31 mouse cellular contexts compared by ENCODE assay signal in the genomic region with DNA sequence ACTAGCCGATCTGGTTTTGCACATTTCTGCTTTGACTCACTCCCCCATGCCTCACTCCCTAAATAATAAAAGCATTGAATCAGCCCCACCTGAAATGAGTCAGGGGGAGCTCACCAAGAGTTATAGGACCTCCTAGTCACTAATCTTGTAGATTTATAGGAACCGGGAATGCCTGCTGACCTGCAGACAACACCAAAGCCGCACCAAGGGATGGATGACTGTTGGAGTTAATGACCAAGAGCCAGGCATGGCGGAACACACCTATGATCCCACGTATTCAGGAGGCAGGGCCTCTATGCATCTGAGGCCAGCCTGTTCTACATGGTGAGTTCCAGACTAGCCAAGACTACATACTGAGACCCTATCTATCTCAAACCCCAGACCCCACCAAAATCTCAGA. TPM values are rescaled to one million over a fixed set of nuclear protein-coding genes. Genes with fewer than 3 reads are reported as not detected.
A peak's percentile ranks its signal among the peaks of the same experiment; 100 is the strongest.
DNase-seq lines count a peak whose midpoint lies in the region; ATAC-seq and TF ChIP-seq lines count a peak whose summit lies in the region.
"Had no signal": no experiment of that assay in that cellular context is flagged by ENCODE, and none has a peak within 500 bp of the region (broad histone marks: within the 10 kb centered on the region; RNA-seq: fewer than 3 reads in every experiment).

No protein-coding gene starts in this region.

- H3K36me3 ChIP-seq in hindbrain, embryonic 10.5 days, result no peaks in the 10 kb centered on the region
- H3K36me3 ChIP-seq in hindbrain, embryonic 13.5 days, result no peaks in the 10 kb centered on the region
- no peaks in the 10 kb centered on the region for H3K36me3 ChIP-seq in kidney, postnatal 0 days (ENCODE audit: insufficient read depth, low read length)
- no peaks in the 10 kb centered on the region for H3K36me3 ChIP-seq in intestine, embryonic 15.5 days
- H3K36me3 ChIP-seq in intestine, embryonic 16.5 days (ENCODE audit: control insufficient read depth, insufficient read depth, low read length), result no peaks in the 10 kb centered on the region
- H3K36me3 ChIP-seq: embryonic facial prominence, embryonic 12.5 days; heart, embryonic 13.5 days; limb, embryonic 13.5 days; lung, embryonic 15.5 days; neural tube, embryonic 13.5 days had no signal

- H3K9ac ChIP-seq in hindbrain, embryonic 13.5 days, result no peak overlapping the region
- no peak overlapping the region for H3K9ac ChIP-seq in kidney, postnatal 0 days (ENCODE audit: low read depth, low read length)
- no peak overlapping the region for H3K9ac ChIP-seq in intestine, embryonic 15.5 days
- no peak overlapping the region for H3K9ac ChIP-seq in intestine, embryonic 16.5 days (ENCODE audit: low read depth, low read length)
- H3K9ac ChIP-seq: embryonic facial prominence, embryonic 12.5 days; heart, embryonic 13.5 days; limb, embryonic 13.5 days; lung, embryonic 15.5 days; neural tube, embryonic 13.5 days had no signal

- no peak overlapping the region for H3K4me3 ChIP-seq in hindbrain, embryonic 10.5 days
- H3K4me3 ChIP-seq in hindbrain, embryonic 13.5 days, result no peak overlapping the region
- no peak overlapping the region for H3K4me3 ChIP-seq in kidney, postnatal 0 days (replicated peaks; ENCODE audit: low read depth, low read length)
- H3K4me3 ChIP-seq in intestine, embryonic 15.5 days (replicated peaks), result no peak overlapping the region
- no peak overlapping the region for H3K4me3 ChIP-seq in intestine, embryonic 16.5 days (ENCODE audit: low read length)
- H3K4me3 ChIP-seq: embryonic facial prominence, embryonic 12.5 days; gastrocnemius, adult 2 months; heart, adult 2 months; heart, embryonic 13.5 days; limb, embryonic 13.5 days; lung, embryonic 15.5 days; neural tube, embryonic 13.5 days had no signal

- no peaks in the 10 kb centered on the region for H3K27me3 ChIP-seq in hindbrain, embryonic 10.5 days (ENCODE audit: insufficient read depth, poor library complexity, severe bottlenecking)
- no peaks in the 10 kb centered on the region for H3K27me3 ChIP-seq in hindbrain, embryonic 13.5 days
- H3K27me3 ChIP-seq in kidney, postnatal 0 days (ENCODE audit: insufficient read depth, low read length), result no peaks in the 10 kb centered on the region; the same call in 1 of the 2 replicates
- no peaks in the 10 kb centered on the region for H3K27me3 ChIP-seq in intestine, embryonic 15.5 days (replicated peaks)
- no peaks in the 10 kb centered on the region for H3K27me3 ChIP-seq in intestine, embryonic 16.5 days (replicated peaks; ENCODE audit: control insufficient read depth, insufficient read depth, low read length)
- H3K27me3 ChIP-seq: embryonic facial prominence, embryonic 12.5 days; lung, embryonic 15.5 days; neural tube, embryonic 13.5 days had no signal

- peak overlapping the region; percentile 50 for H3K27ac ChIP-seq in hindbrain, embryonic 10.5 days
- H3K27ac ChIP-seq in hindbrain, embryonic 13.5 days, result no peak overlapping the region
- H3K27ac ChIP-seq in kidney, postnatal 0 days, result no peak overlapping the region
- H3K27ac ChIP-seq in intestine, embryonic 15.5 days, result 0 out of 2 replicates have a peak overlapping the region, but pooled peaks have one; percentile 54
- H3K27ac ChIP-seq in intestine, embryonic 16.5 days (ENCODE audit: low read length), result peak overlapping the region; percentile 49; the same call in 1 of the 2 replicates
- H3K27ac ChIP-seq: embryonic facial prominence, embryonic 12.5 days; gastrocnemius, adult 2 months; heart, adult 2 months; heart, embryonic 13.5 days; limb, embryonic 13.5 days; neural tube, embryonic 13.5 days had no signal

- TF ChIP-seq CTCF in kidney, postnatal 0 days (IDR thresholded peaks at IDR 0.05; ENCODE audit: low read depth), result no peak

- no peak for ATAC-seq in hindbrain, embryonic 13.5 days (ENCODE audit: low FRiP score)
- ATAC-seq in kidney, postnatal 0 days (replicated peaks; ENCODE audit: low FRiP score, low read depth), result peak; percentile 63
- 0 out of 2 replicates have a peak, but pooled peaks have one; percentile 8 for ATAC-seq in intestine, embryonic 15.5 days
- ATAC-seq in intestine, embryonic 16.5 days, result no peak
- ATAC-seq: hindbrain, embryonic 16.5 days had no signal

- WGBS in hindbrain, embryonic 10.5 days, result 71% methylated on average over 5 of the region's 5 CpGs
- 70% methylated on average over 5 of the region's 5 CpGs for WGBS in hindbrain, embryonic 13.5 days
- WGBS in kidney, postnatal 0 days, result 32% methylated on average over 5 of the region's 5 CpGs
- WGBS in intestine, embryonic 15.5 days, result 56% methylated on average over 5 of the region's 5 CpGs
- 59% methylated on average over 5 of the region's 5 CpGs for WGBS in intestine, embryonic 16.5 days

- H3K9me3 ChIP-seq in hindbrain, embryonic 10.5 days, result no peaks in the 10 kb centered on the region
- H3K9me3 ChIP-seq in hindbrain, embryonic 13.5 days, result no peaks in the 10 kb centered on the region
- H3K9me3 ChIP-seq in kidney, postnatal 0 days (replicated peaks; ENCODE audit: low read length), result no peaks in the 10 kb centered on the region
- no peaks in the 10 kb centered on the region for H3K9me3 ChIP-seq in intestine, embryonic 15.5 days
- H3K9me3 ChIP-seq in intestine, embryonic 16.5 days (ENCODE audit: control insufficient read depth, low read length), result no peaks in the 10 kb centered on the region
- H3K9me3 ChIP-seq: embryonic facial prominence, embryonic 12.5 days; heart, embryonic 13.5 days; limb, embryonic 13.5 days; lung, embryonic 15.5 days; neural tube, embryonic 13.5 days had no signal

- no peak for DNase-seq in hindbrain, embryonic 10.5 days (ENCODE audit: low spot score)
- peak; percentile 83 for DNase-seq in kidney, postnatal 0 days (ENCODE audit: low spot score)
- no peak for DNase-seq in kidney, postnatal 10 days
- no peak for DNase-seq in spleen, adult 18-20 months
- DNase-seq in testis, postnatal 10 days (ENCODE audit: low spot score), result no peak
- DNase-seq: adrenal gland, postnatal 25 days; B cell, adult 2 months; cerebellum, adult 11-12 months; cerebellum, adult 9-11 months; embryo, embryonic 11 days; gastrocnemius, adult 2 months; gastrocnemius, postnatal 36 days; heart, adult 2 months; heart, postnatal 10 days; kidney, adult 18-20 months; kidney, postnatal 4 days; thymus, postnatal 14 days had no signal

- peaks cover 72% of the 10 kb centered on the region for H3K4me1 ChIP-seq in hindbrain, embryonic 10.5 days (replicated peaks)
- peaks cover 53% of the 10 kb centered on the region for H3K4me1 ChIP-seq in hindbrain, embryonic 13.5 days (replicated peaks)
- peaks cover 11% of the 10 kb centered on the region for H3K4me1 ChIP-seq in kidney, postnatal 0 days (replicated peaks; ENCODE audit: insufficient read depth, low read length)
- peaks cover 31% of the 10 kb centered on the region for H3K4me1 ChIP-seq in intestine, embryonic 15.5 days (replicated peaks)
- H3K4me1 ChIP-seq in intestine, embryonic 16.5 days (ENCODE audit: control insufficient read depth, insufficient read depth, low read length), result peaks cover 30% of the 10 kb centered on the region

- no peak overlapping the region for H3K4me2 ChIP-seq in hindbrain, embryonic 13.5 days
- H3K4me2 ChIP-seq in kidney, postnatal 0 days (ENCODE audit: low read length), result no peak overlapping the region
- H3K4me2 ChIP-seq in intestine, embryonic 15.5 days (replicated peaks), result no peak overlapping the region
- H3K4me2 ChIP-seq in intestine, embryonic 16.5 days (ENCODE audit: low read depth, low read length), result no peak overlapping the region
- H3K4me2 ChIP-seq: embryonic facial prominence, embryonic 12.5 days; heart, embryonic 13.5 days; limb, embryonic 13.5 days; liver, embryonic 11.5 days; neural tube, embryonic 13.5 days had no signal

RNA-seq across cellular contexts. Expression of a gene that starts 28.8 kb away (rescaled TPM):
- polyA plus RNA-seq in hindbrain, embryonic 10.5 days (2016; fragmentation: Nextera tagmentation; extraction: Ambion mirVana), result 0.26 and 0.41 TPM in 2 replicates
- not detected in 2 replicates for polyA plus RNA-seq in hindbrain, embryonic 13.5 days (2015; fragmentation: Nextera tagmentation; extraction: Ambion mirVana)
- polyA plus RNA-seq in kidney, postnatal 0 days (2015; fragmentation: Nextera tagmentation; extraction: Ambion mirVana), result not detected in 2 replicates
- polyA plus RNA-seq in intestine, embryonic 15.5 days (2015; fragmentation: Nextera tagmentation; extraction: Ambion mirVana), result 0.49 and 0.64 TPM in 2 replicates
- 0.29 and 0.45 TPM in 2 replicates for polyA plus RNA-seq in intestine, embryonic 16.5 days (2015; fragmentation: Nextera tagmentation; extraction: Ambion mirVana)
- polyA plus RNA-seq: frontal cortex, adult 2 months; heart, adult 2 months; heart, embryonic 13.5 days; hindbrain, embryonic 16.5 days; liver, embryonic 11.5 days; neural tube, embryonic 13.5 days; small intestine, adult 2 months; testis, adult 2 months; urinary bladder, adult 2 months had no signal

RNA-seq across cellular contexts. Expression of a gene that starts 34.2 kb away (rescaled TPM):
- polyA plus RNA-seq in hindbrain, embryonic 10.5 days (2016; fragmentation: Nextera tagmentation; extraction: Ambion mirVana), result 13.1 and 19.6 TPM in 2 replicates
- 5.0 and 6.1 TPM in 2 replicates for polyA plus RNA-seq in hindbrain, embryonic 13.5 days (2015; fragmentation: Nextera tagmentation; extraction: Ambion mirVana)
- polyA plus RNA-seq in kidney, postnatal 0 days (2015; fragmentation: Nextera tagmentation; extraction: Ambion mirVana), result 13.1 and 13.7 TPM in 2 replicates
- polyA plus RNA-seq in intestine, embryonic 15.5 days (2015; fragmentation: Nextera tagmentation; extraction: Ambion mirVana), result 30.2 and 32.1 TPM in 2 replicates
- 27.3 and 27.5 TPM in 2 replicates for polyA plus RNA-seq in intestine, embryonic 16.5 days (2015; fragmentation: Nextera tagmentation; extraction: Ambion mirVana)

Comparison
In these comparisons a context has a peak if more than half of its experiments do, and no peak if none do; other contexts are left out.
1. H3K27ac ChIP-seq: peak in hindbrain, embryonic 10.5 days (single experiment), intestine, embryonic 15.5 days (single experiment) and intestine, embryonic 16.5 days (single experiment); none in hindbrain, embryonic 13.5 days (single experiment) and kidney, postnatal 0 days (single experiment).
2. ATAC-seq: peak in kidney, postnatal 0 days (single experiment) and intestine, embryonic 15.5 days (single experiment); none in hindbrain, embryonic 13.5 days (single experiment) and intestine, embryonic 16.5 days (single experiment).